Mouse (Mus musculus) midbrain, embryonic 15.5 days (tissue): ENCODE measurements at regions not wholly inside any gene's neighbourhood (a gene's known extent, or its start where the extent isn't known, plus 50 kb on each side); places are given as distances from the start of the nearest gene placed in this dataset.

Source experiments
- ATAC-seq: fragments of 200-750 bp; cut with Nextera tagmentation; replicated peaks from 2 replicates; pipeline ENCODE4 v1.8.0; 2017; ENCODE audit warnings: moderate TSS enrichment
- H3K27ac ChIP-seq: fragments of 300-500 bp; sonication (generic); 2 replicates; pipeline ENCODE4 v1.5.1; 2015; ENCODE audit warnings: mild to moderate bottlenecking, inconsistent platforms
- H3K27me3 ChIP-seq: fragments of 300-500 bp; sonication (generic); replicated peaks from 2 replicates; pipeline ENCODE4 v1.6.1; 2015; ENCODE audit warnings: inconsistent platforms
- H3K36me3 ChIP-seq: fragments of 300-500 bp; sonication (generic); replicated peaks from 2 replicates; pipeline ENCODE4 v1.6.1; 2015; ENCODE audit warnings: inconsistent platforms
- H3K4me1 ChIP-seq: fragments of 300-500 bp; sonication (generic); 2 replicates; pipeline ENCODE4 v1.6.1; 2015; ENCODE audit warnings: inconsistent platforms
- H3K4me2 ChIP-seq: fragments of 300-500 bp; sonication (generic); 2 replicates; pipeline ENCODE4 v1.6.1; 2015; ENCODE audit warnings: inconsistent platforms, mild to moderate bottlenecking, moderate library complexity
- H3K4me3 ChIP-seq: fragments of 300-500 bp; sonication (generic); 2 replicates; pipeline ENCODE4 v1.5.1; 2015; ENCODE audit warnings: mild to moderate bottlenecking, inconsistent platforms
- H3K9ac ChIP-seq: fragments of 300-500 bp; sonication (generic); 2 replicates; pipeline ENCODE4 v1.6.1; 2015; ENCODE audit warnings: mild to moderate bottlenecking, inconsistent platforms
- H3K9me3 ChIP-seq: fragments of 300-500 bp; sonication (generic); 2 replicates; pipeline ENCODE4 v1.6.1; 2016; ENCODE audit warnings: inconsistent platforms
- WGBS: fragments of 180-500 bp; shearing (Covaris S2); methylation state at CpG from one replicate; pipeline ENCODE4 v1.1.7; 2015; ENCODE audit warnings: mixed read lengths; 5-methylcytosine and 5-hydroxymethylcytosine counted together

DNA sequence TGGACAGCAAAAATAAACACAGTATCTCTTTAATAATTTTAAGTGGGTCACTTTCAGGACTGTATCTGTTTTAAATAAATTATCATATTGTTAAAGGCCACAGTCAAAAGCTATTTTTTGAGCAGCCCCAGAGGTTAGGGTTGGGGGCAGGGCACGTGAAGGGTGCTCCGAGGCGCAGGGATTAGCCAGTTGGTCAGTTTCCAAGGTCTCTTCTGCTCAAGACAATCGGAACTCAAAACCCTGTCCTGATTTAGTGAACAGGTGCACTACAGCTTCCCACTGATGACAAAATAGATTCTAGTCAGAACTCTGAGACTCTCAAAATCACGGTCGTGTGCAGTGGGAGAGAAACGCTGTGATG is 337.3 kb upstream of the 4930535I16Rik start:
- H3K4me2 ChIP-seq, result no peak overlapping the region
- H3K9ac ChIP-seq, result no peak overlapping the region
- no peak overlapping the region for H3K4me3 ChIP-seq
- H3K9me3 ChIP-seq, result no peaks in the 10 kb centered on the region
- H3K4me1 ChIP-seq, result peaks cover 36% of the 10 kb centered on the region
- 0 out of 2 replicates have a peak, but pooled peaks cover 5% of the 10 kb centered on the region for H3K27me3 ChIP-seq
- 20% methylated on average over 7 of the region's 7 CpGs for WGBS
- 0 out of 2 replicates have a peak overlapping the region, but pooled peaks have one; percentile 57 for H3K27ac ChIP-seq
- H3K36me3 ChIP-seq, result no peaks in the 10 kb centered on the region
- ATAC-seq, result no peak

DNA sequence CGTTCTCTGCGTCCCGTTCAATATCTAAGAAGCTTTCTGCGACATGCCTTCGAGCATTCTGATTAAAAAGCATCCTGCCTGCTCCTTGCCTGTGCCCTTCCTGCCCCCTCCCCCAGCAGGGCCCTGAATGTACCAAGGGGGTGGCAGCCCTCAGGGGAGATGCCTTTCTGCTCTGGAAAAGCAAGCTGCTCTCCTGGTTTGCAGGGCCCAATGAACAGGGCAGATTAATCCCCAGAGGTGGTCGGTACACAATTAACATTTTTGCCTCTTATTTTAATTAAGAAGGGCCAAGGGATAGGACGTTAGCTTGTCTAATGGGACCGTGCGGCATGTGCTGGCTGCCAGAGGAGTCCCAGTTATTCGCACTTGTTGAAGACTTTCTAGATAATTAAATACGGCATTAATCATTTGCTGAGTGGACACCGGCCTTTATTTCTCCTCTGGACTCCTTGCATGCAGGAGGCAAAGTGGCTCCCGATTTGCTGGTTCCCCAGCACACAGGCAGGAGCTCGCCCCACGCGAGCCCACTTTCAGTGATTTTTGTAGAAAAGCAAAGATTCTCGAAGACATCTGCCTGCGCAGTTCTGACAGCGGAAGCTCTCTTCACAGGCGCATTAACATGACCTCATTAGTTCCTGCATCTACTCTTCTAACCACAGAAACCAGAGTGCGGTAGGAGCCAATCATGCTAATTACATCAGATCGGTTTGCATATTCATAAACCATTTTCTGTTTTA is 336.8 kb upstream of the 4930535I16Rik start:
- ATAC-seq, result peak; percentile 51; the same call in 1 of the 2 replicates
- 12% methylated on average over 22 of the region's 22 CpGs for whole genome bisulfite sequencing

DNA sequence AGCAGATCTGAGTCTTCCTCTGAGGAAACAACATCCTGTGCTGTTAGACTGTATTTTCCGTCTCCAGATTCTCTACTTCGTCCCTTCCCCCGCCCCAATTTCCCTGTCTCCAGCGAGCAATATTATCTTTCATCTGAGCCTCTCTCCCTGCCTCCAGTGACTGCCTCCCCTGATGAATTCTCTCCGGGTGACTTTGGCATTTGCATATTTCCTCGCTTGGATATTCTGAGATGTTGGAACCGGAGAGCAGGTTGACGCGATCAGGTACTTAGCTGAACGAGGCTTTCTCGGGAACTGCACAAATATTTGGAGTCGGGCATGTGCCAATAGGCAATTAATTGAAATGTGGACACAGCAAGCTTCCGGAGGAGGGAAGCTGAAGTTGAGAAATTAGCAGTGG is 323.8 kb upstream of the 4930535I16Rik start:
- no peak for ATAC-seq
- Histone ChIP-seq H3K36me3 (no peaks in the 10 kb centered on the region), H3K27ac (no peak overlapping the region), H3K4me1 (peaks cover 23% of the 10 kb centered on the region), H3K4me2 (peak overlapping the region; percentile 24; the same call in 1 of the 2 replicates), H3K4me3 (no peak overlapping the region), H3K27me3 (no peaks in the 10 kb centered on the region), H3K9me3 (no peaks in the 10 kb centered on the region), H3K9ac (no peak overlapping the region)
- WGBS, result 19% methylated on average over 13 of the region's 13 CpGs

More for the DNA sequence above, 336.8 kb upstream of the 4930535I16Rik start:
- H3K4me1 ChIP-seq, result peaks cover 36% of the 10 kb centered on the region
- H3K9ac ChIP-seq, result no peak overlapping the region
- peak overlapping the region; percentile 57; the same call in 1 of the 2 replicates for H3K27ac ChIP-seq
- H3K36me3 ChIP-seq, result no peaks in the 10 kb centered on the region
- peak overlapping the region; percentile 19; the same call in 1 of the 2 replicates for H3K4me2 ChIP-seq
- no peak overlapping the region for H3K4me3 ChIP-seq
- 0 out of 2 replicates have a peak, but pooled peaks cover 5% of the 10 kb centered on the region for H3K27me3 ChIP-seq
- no peaks in the 10 kb centered on the region for H3K9me3 ChIP-seq

DNA sequence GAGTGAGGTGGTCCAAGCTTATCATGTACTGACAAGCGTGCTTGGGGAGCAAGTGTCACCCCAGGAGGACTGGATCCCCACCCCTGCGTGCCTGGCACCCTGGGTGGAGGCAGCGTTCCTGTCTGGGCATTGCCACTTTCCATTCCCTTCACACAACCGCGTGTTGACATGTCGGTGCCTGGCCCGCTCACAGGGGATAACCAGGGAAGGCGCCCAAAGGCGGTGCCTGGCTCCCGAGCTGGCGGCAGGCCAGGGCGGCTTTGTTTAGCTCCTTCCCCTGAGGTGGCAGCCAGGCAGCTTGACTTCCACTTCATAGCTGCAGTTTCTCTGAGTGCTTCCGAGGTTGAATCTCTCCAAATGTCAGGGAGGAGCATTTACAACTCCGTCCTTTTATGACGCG is 318.7 kb upstream of the 4930535I16Rik start:
- no peaks in the 10 kb centered on the region for H3K9me3 ChIP-seq
- H3K36me3 ChIP-seq, result no peaks in the 10 kb centered on the region
- H3K27ac ChIP-seq, result peak overlapping the region; percentile 26; the same call in 1 of the 2 replicates
- ATAC-seq, result 0 out of 2 replicates have a peak, but pooled peaks have one; percentile 52
- no peak overlapping the region for H3K9ac ChIP-seq
- H3K4me1 ChIP-seq, result peaks cover 21% of the 10 kb centered on the region
- peak overlapping the region; percentile 12; the same call in 1 of the 2 replicates for H3K4me2 ChIP-seq
- H3K4me3 ChIP-seq, result no peak overlapping the region
- H3K27me3 ChIP-seq, result no peaks in the 10 kb centered on the region
- WGBS, result 34% methylated on average over 16 of the region's 16 CpGs

DNA sequence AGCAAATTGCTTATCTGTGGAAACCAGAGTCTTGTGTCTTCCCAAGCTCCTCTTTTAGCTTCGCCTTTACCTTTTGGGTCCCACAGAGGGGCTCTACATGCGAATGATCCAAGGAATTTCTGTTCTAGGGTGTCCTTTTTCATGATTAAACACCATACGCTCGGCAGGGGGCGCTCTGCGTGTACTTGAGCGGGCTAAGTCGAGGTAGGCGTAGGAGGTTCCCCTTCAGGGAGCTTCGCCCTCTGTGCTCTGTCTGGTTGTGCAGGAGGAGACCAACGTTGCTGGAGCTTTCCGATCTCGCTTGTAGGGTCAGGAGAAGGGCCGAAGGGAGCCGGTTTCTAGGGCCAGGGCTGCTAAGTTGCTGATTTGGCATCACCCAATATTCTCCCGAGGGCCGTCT is 310.7 kb upstream of the 4930535I16Rik start:
- H3K9me3 ChIP-seq, result no peaks in the 10 kb centered on the region
- no peak overlapping the region for H3K27ac ChIP-seq
- H3K36me3 ChIP-seq, result no peaks in the 10 kb centered on the region
- no peak for ATAC-seq
- H3K27me3 ChIP-seq, result no peaks in the 10 kb centered on the region
- 0 out of 2 replicates have a peak, but pooled peaks cover 7% of the 10 kb centered on the region for H3K4me1 ChIP-seq
- H3K4me3 ChIP-seq, result no peak overlapping the region
- no peak overlapping the region for H3K9ac ChIP-seq
- WGBS, result 14% methylated on average over 17 of the region's 17 CpGs
- H3K4me2 ChIP-seq, result no peak overlapping the region

DNA sequence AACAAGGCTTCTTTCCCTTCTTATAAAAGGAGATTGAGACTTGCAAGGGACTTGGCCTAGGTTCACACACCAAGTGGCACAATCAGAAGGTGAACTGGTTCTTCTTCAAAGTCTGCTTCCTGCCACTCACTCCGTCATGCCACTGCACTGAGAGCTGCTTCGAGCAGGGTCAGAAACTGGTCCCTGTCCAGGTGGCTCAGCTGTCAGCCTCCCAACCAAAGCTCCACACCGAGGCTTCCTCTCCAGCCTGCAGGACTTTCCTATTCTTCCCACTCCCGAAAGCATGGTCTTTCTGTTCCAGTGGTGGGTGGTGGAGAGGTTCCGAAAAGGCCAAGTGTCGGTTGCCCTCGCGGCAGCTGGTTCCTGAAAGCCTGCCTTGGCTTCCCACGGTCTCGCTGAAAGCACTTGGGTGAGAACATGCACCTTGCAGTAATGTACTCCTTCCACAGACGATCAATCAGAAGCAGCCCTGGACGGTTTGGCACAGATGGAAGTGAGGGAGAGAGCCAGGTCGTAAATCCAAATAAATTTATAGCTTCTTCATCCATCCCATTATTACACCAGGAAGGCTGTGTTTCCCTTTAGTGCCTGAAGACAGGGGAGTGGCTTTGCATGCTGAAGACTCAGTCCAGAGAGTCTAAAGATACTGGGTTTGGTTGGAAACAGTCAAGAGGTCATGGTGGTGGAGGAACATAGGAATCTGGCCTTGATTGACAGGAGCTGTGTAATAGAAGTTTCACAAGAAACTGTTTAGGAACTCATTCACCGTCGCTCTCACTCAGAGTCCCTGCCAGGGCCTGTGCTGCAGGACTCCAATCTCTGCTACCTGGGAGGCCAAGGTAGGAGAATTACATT is 306.1 kb upstream of the 4930535I16Rik start:
- 79% methylated on average over 15 of the region's 15 CpGs for WGBS
- Histone ChIP-seq H3K27ac (no peak overlapping the region), H3K27me3 (no peaks in the 10 kb centered on the region), H3K9me3 (no peaks in the 10 kb centered on the region), H3K36me3 (no peaks in the 10 kb centered on the region), H3K4me1 (0 out of 2 replicates have a peak, but pooled peaks cover 5% of the 10 kb centered on the region), H3K9ac (no peak overlapping the region), H3K4me2 (no peak overlapping the region), H3K4me3 (no peak overlapping the region)
- ATAC-seq, result no peak

DNA sequence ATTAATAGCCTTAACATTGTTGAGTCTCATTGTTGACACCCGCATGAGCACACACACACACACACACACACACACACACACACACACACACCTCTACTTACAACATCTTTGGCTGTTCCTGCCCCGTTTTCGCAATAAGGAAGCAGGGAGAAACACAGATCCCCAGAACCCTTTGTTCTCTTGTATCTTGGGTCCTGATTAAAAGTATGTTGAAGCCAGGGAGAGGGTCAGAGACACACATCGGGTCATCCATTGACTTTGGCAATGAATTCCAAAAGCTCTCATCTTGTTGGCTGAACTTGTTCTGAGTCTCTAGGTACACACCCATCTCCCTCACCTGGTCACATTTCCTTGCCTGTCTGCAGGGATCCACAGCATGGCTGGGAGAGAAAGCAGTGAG is 303.9 kb upstream of the 4930535I16Rik start:
- no peak overlapping the region for H3K4me3 ChIP-seq
- no peaks in the 10 kb centered on the region for H3K36me3 ChIP-seq
- WGBS, result 88% methylated on average over 4 of the region's 4 CpGs
- no peaks in the 10 kb centered on the region for H3K27me3 ChIP-seq
- no peak overlapping the region for H3K4me2 ChIP-seq
- H3K9me3 ChIP-seq, result no peaks in the 10 kb centered on the region
- H3K4me1 ChIP-seq, result peaks cover 10% of the 10 kb centered on the region
- ATAC-seq, result no peak
- H3K27ac ChIP-seq, result no peak overlapping the region
- H3K9ac ChIP-seq, result no peak overlapping the region

DNA sequence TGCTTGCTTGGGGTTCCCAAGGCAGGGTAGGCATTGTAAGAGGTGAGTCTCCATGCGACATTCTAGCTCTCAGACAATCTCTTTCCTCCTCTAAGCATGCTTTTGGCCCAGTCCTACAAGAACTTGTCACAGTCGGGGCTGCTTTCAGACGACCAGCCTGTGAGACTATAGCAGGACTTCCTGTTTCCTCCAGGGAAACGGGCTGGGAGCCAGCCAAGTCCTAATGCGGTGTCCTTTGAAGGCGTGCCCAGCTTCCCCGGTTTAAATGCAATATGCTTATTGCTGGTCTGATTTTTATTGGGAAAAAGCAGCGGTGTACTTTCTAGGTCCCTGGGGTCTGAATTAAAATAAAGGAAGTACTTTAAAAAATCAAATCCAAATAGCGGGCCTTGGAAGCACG is 299.4 kb upstream of the 4930535I16Rik start:
- 26% methylated on average over 10 of the region's 10 CpGs for WGBS
- Histone ChIP-seq H3K4me3 (no peak overlapping the region), H3K4me2 (no peak overlapping the region), H3K27me3 (no peaks in the 10 kb centered on the region), H3K36me3 (no peaks in the 10 kb centered on the region), H3K4me1 (peaks cover 15% of the 10 kb centered on the region), H3K9me3 (no peaks in the 10 kb centered on the region), H3K9ac (no peak overlapping the region), H3K27ac (no peak overlapping the region)
- ATAC-seq, result no peak

DNA sequence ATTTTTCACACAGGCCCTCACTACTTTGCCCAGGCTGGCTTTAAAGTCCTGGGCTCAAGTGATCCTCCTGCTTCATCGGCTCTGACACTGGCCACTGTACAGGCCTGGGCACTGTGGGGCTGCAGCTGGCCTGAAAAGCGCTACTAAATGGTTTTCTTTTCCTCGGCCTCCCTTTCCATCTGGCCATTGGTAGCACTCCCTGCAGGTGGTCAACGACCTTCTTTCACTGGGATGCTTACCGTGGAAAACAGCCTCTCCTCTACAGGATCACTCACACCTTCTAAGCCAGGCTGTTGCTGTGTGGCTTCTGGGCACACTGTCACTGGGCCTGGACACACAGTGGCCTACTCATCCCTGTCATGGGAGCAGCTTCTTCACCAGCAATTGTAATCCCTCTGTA is 298.5 kb upstream of the 4930535I16Rik start:
- H3K36me3 ChIP-seq, result no peaks in the 10 kb centered on the region
- H3K27me3 ChIP-seq, result no peaks in the 10 kb centered on the region
- H3K4me2 ChIP-seq, result no peak overlapping the region
- ATAC-seq, result no peak
- H3K4me1 ChIP-seq, result peaks cover 15% of the 10 kb centered on the region
- no peaks in the 10 kb centered on the region for H3K9me3 ChIP-seq
- WGBS, result 32% methylated on average over 5 of the region's 5 CpGs
- no peak overlapping the region for H3K4me3 ChIP-seq
- no peak overlapping the region for H3K27ac ChIP-seq
- H3K9ac ChIP-seq, result no peak overlapping the region

DNA sequence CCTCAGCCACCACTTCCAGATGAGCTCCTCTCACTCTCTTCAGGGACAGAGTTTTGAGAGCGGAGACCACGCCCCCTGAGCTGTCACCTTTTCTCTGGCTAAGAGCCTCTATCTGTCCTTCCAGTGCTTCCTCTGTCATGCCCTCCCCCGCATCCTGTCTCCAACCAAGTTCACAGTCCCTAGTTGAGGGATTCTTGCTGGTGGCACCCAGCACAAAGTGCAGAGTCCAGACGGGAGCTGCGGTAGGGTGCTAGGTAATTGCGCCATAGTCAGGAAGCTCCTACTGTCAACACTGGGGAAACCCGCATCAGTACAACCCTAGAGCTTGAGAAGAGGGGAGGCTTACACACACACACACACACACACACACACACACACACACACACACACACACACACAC is 297.3 kb upstream of the 4930535I16Rik start:
- Histone ChIP-seq H3K9me3 (no peaks in the 10 kb centered on the region), H3K4me3 (no peak overlapping the region), H3K9ac (no peak overlapping the region), H3K27ac (no peak overlapping the region), H3K36me3 (no peaks in the 10 kb centered on the region), H3K4me1 (peaks cover 15% of the 10 kb centered on the region), H3K27me3 (no peaks in the 10 kb centered on the region), H3K4me2 (no peak overlapping the region)
- WGBS, result 93% methylated on average over 7 of the region's 7 CpGs
- ATAC-seq, result no peak

DNA sequence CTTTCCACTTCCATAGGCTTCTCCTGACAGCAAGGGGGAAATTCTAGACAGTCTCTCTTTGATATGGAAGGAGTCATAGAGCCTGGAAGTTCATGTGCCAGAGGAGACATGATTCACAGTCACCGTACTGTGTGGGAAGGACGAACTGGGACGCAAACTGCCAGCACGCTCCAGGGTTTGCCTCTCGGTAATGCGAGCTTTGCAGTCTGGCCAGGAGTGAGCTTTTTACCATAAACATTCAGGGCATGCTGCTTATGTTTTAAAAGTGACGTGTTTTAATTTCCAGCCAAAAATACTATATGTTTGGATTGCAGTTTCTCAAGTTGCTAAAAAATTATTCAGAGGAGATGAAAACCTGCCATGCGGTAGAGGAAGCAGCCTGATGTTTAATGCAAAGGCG is 292.3 kb upstream of the 4930535I16Rik start:
- no peaks in the 10 kb centered on the region for H3K27me3 ChIP-seq
- WGBS, result 89% methylated on average over 9 of the region's 9 CpGs
- no peaks in the 10 kb centered on the region for H3K9me3 ChIP-seq
- H3K27ac ChIP-seq, result no peak overlapping the region
- no peak for ATAC-seq
- H3K9ac ChIP-seq, result no peak overlapping the region
- no peak overlapping the region for H3K4me3 ChIP-seq
- H3K4me1 ChIP-seq, result no peaks in the 10 kb centered on the region
- no peak overlapping the region for H3K4me2 ChIP-seq
- no peaks in the 10 kb centered on the region for H3K36me3 ChIP-seq

DNA sequence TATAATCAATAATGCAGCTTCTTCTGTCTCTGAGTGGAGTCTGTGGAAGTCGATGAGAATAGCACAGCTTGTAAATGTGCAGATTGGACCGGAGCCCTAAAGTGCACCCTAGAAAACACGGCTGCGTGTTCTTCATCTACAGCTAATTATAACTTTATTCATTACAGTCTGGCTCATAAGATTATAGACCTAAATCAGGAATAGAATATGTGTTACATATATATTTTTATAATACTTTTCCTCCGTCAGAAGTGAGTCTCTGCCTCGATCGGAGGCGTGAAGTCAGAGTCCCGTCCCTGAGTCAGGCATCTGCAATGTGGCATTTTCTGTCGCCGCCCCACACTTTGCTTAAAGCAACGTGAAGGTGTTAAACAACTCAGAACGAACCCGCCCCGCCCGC is 288.7 kb upstream of the 4930535I16Rik start:
- Histone ChIP-seq H3K9me3 (no peaks in the 10 kb centered on the region), H3K36me3 (no peaks in the 10 kb centered on the region), H3K4me2 (no peak overlapping the region), H3K9ac (no peak overlapping the region), H3K27ac (no peak overlapping the region), H3K27me3 (no peaks in the 10 kb centered on the region), H3K4me1 (no peaks in the 10 kb centered on the region), H3K4me3 (no peak overlapping the region)
- ATAC-seq, result no peak
- 91% methylated on average over 16 of the region's 16 CpGs for WGBS
